Mouse (Mus musculus) layer of hippocampus, postnatal 36 days (tissue): ENCODE data around the gene Reln. TPM values are rescaled to one million over a fixed set of nuclear protein-coding genes. Genes with fewer than 3 reads are reported as not detected.

ENCODE experiments used
- total RNA-seq, 2 experiments: library from RNA; stranded (reverse); gene quantifications; 2 replicates each; pipeline ENCODE4 v1.2.3; 2021

Gene Reln
- total RNA-seq, 2 experiments from 2014 or later = 41.4 to 54.1 TPM

Other genes starting within 250 kb of the Reln start
- 10 to 100 TPM; 19.7 to 20.8 TPM for gene Orc5, start 205.7 kb upstream of the Reln start, total RNA-seq